Mouse (Mus musculus): ENCODE results near the gene Sorbs1. TPM values are rescaled to one million over a fixed set of nuclear protein-coding genes. Genes with fewer than 3 reads are reported as not detected.

Gene Sorbs1
- polyA plus RNA-seq, 1 experiment, result 38.8 TPM

GRCm38 (mm10) chr19:40509274-40509673, 4.3 kb downstream of the Sorbs1 start:
- Histone ChIP-seq H3K27me3 (ENCODE audit: control insufficient read depth, insufficient read depth, insufficient read length) (no peaks in the 10 kb centered on the region), H3K4me3 (no peak overlapping the region), H3K4me2 (ENCODE audit: low read depth) (no peak overlapping the region), H3K36me3 (ENCODE audit: control insufficient read depth, insufficient read depth) (no peaks in the 10 kb centered on the region), H3K79me2 (ENCODE audit: control insufficient read depth, insufficient read depth) (peaks cover 28% of the 10 kb centered on the region), H3ac (ENCODE audit: control insufficient read depth, insufficient read length) (no peak overlapping the region)
- no peak for TF ChIP-seq POLR2A (IDR thresholded peaks at IDR 0.05; ENCODE audit: insufficient read length, low read depth)
- no peak for TF ChIP-seq POLR2AphosphoS2 (IDR thresholded peaks at IDR 0.05; ENCODE audit: insufficient read length, low read depth)
- no peak for TF ChIP-seq USF1 (IDR thresholded peaks at IDR 0.05; ENCODE audit: low read depth)
- no peak for TF ChIP-seq MYOG (IDR thresholded peaks at IDR 0.05; ENCODE audit: control insufficient read depth in 1 of 3, insufficient read depth in 1 of 3, insufficient read length in 2 of 3, low read depth in 2 of 3)
- TF ChIP-seq MYOD1 (IDR thresholded peaks at IDR 0.05; ENCODE audit: control insufficient read depth in 1 of 3, insufficient read length in 2 of 3, low read depth in 2 of 3), result no peak
- no peak for TF ChIP-seq SRF (IDR thresholded peaks at IDR 0.05; ENCODE audit: control insufficient read depth, insufficient read length, low read depth)
- TF ChIP-seq REST (IDR thresholded peaks at IDR 0.05; ENCODE audit: insufficient read depth, insufficient read length), result no peak
- no peak for TF ChIP-seq TCF12 (IDR thresholded peaks at IDR 0.05; ENCODE audit: insufficient read depth, poor library complexity, severe bottlenecking)

DNA sequence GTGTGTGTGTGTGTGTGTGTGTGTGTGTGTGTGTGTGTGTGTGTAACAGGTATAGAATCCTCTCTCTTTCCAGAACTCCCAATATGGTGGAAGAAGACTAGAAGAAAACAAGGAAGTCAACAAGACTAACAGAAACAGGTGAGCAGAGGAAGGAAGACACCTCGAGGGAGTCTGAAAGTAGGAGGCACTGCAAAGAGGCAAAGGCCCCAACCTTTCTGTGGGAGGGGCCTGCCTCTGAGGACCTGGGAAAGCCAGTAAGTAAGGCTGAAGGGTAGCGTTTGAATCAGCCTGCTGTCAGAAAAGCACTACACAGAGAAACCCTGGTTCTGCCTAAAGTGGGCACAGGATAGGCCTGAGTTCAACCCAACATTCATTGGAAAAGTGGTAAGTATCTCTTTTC, 4.7 kb downstream of the Sorbs1 start:
- no peaks in the 10 kb centered on the region for H3K27me3 ChIP-seq (ENCODE audit: control insufficient read depth, insufficient read depth, insufficient read length)
- no peak overlapping the region for H3K4me2 ChIP-seq (ENCODE audit: low read depth)
- TF ChIP-seq MYOD1 (IDR thresholded peaks at IDR 0.05; ENCODE audit: control insufficient read depth in 1 of 3, insufficient read length in 2 of 3, low read depth in 2 of 3) (no peak), MYOG (IDR thresholded peaks at IDR 0.05; ENCODE audit: control insufficient read depth in 1 of 3, insufficient read depth in 1 of 3, insufficient read length in 2 of 3, low read depth in 2 of 3) (no peak), REST (IDR thresholded peaks at IDR 0.05; ENCODE audit: insufficient read depth, insufficient read length) (no peak), CEBPB (IDR thresholded peaks at IDR 0.05; ENCODE audit: insufficient read depth, poor library complexity, severe bottlenecking) (no peak), USF1 (IDR thresholded peaks at IDR 0.05; ENCODE audit: low read depth) (no peak), TCF12 (IDR thresholded peaks at IDR 0.05; ENCODE audit: insufficient read depth, poor library complexity, severe bottlenecking) (no peak), TCF3 (IDR thresholded peaks at IDR 0.05; ENCODE audit: insufficient read length, low read depth) (no peak), POLR2AphosphoS2 (IDR thresholded peaks at IDR 0.05; ENCODE audit: insufficient read length, low read depth) (no peak)
- H3K4me3 ChIP-seq, result no peak overlapping the region
- H3ac ChIP-seq (ENCODE audit: control insufficient read depth, insufficient read length), result no peak overlapping the region
- H3K36me3 ChIP-seq (ENCODE audit: control insufficient read depth, insufficient read depth), result no peaks in the 10 kb centered on the region
- H3K79me2 ChIP-seq (ENCODE audit: control insufficient read depth, insufficient read depth), result peaks cover 29% of the 10 kb centered on the region

DNA sequence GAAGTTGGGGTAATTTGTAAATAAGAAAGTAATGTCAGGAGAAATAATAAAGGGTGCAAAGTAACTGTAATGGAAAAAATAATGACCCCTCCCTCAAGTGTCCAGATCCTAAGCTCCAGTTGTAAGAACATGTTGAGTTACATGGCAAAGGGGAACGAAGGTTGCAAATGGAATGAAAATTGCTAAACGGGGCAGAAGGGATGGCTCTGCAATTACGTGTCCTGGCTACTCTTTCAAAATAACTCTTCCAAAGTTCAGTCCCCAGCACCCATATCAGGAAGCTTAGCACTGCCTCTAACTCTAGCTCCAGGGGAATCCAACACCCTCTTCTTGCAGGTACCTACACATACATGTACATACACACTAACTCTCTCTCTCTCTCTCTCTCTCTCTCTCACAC, 6.6 kb downstream of the Sorbs1 start:
- Histone ChIP-seq H3ac (ENCODE audit: control insufficient read depth, insufficient read length) (no peak overlapping the region), H3K27me3 (ENCODE audit: control insufficient read depth, insufficient read depth, insufficient read length) (no peaks in the 10 kb centered on the region), H3K79me2 (ENCODE audit: control insufficient read depth, insufficient read depth) (peaks cover 47% of the 10 kb centered on the region), H3K36me3 (ENCODE audit: control insufficient read depth, insufficient read depth) (no peaks in the 10 kb centered on the region), H3K4me3 (no peak overlapping the region), H3K4me2 (ENCODE audit: low read depth) (no peak overlapping the region)
- TF ChIP-seq MYOD1 (IDR thresholded peaks at IDR 0.05; ENCODE audit: control insufficient read depth in 1 of 3, insufficient read length in 2 of 3, low read depth in 2 of 3) (no peak), TCF12 (IDR thresholded peaks at IDR 0.05; ENCODE audit: insufficient read depth, poor library complexity, severe bottlenecking) (no peak)

DNA sequence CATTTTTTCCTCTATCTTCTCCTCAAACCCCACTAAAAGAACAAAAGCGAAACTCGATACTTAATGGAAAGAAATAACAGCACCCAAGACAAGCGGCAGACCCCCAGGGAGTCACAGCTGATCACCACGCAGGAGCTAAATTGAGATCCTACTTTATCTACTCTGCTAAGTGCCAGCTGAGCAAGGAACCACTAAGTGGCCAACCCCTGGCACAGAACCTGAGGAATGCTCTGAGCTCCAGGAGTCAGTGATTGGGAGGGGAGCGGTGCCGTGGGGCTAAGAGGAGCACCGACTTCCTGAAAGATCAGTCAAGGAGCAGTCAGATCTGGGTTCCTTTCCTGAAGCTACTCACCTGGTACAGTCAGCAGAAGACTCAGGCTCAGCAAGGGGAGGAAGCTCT, 9.2 kb downstream of the Sorbs1 start:
- H3K4me2 ChIP-seq (ENCODE audit: low read depth), result peak overlapping the region; percentile 35
- TF ChIP-seq CEBPB (IDR thresholded peaks at IDR 0.05; ENCODE audit: insufficient read depth, poor library complexity, severe bottlenecking) (no peak), POLR2A (IDR thresholded peaks at IDR 0.05; ENCODE audit: insufficient read length, low read depth) (no peak), MYOG (IDR thresholded peaks at IDR 0.05; ENCODE audit: control insufficient read depth in 1 of 3, insufficient read depth in 1 of 3, insufficient read length in 2 of 3, low read depth in 2 of 3) (peak in 2 of 3 experiments; percentile 30 to 65), MYOD1 (IDR thresholded peaks at IDR 0.05; ENCODE audit: control insufficient read depth in 1 of 3, insufficient read length in 2 of 3, low read depth in 2 of 3) (peak in 2 of 3 experiments; percentile 9 to 50)
- peaks cover 37% of the 10 kb centered on the region for H3K79me2 ChIP-seq (ENCODE audit: control insufficient read depth, insufficient read depth)
- H3K27me3 ChIP-seq (ENCODE audit: control insufficient read depth, insufficient read depth, insufficient read length), result no peaks in the 10 kb centered on the region
- H3ac ChIP-seq (ENCODE audit: control insufficient read depth, insufficient read length), result no peak overlapping the region
- H3K4me3 ChIP-seq, result no peak overlapping the region
- H3K36me3 ChIP-seq (ENCODE audit: control insufficient read depth, insufficient read depth), result peaks cover 4% of the 10 kb centered on the region

GRCm38 (mm10) chr19:40499940-40500737, 13.4 kb downstream of the Sorbs1 start:
- no peak overlapping the region for H3K4me3 ChIP-seq
- peaks cover 25% of the 10 kb centered on the region for H3K79me2 ChIP-seq (ENCODE audit: control insufficient read depth, insufficient read depth)
- no peak for TF ChIP-seq REST (IDR thresholded peaks at IDR 0.05; ENCODE audit: insufficient read depth, insufficient read length)
- TF ChIP-seq USF1 (IDR thresholded peaks at IDR 0.05; ENCODE audit: low read depth), result no peak
- peak; percentile 61 for TF ChIP-seq SRF (IDR thresholded peaks at IDR 0.05; ENCODE audit: control insufficient read depth, insufficient read length, low read depth)
- TF ChIP-seq POLR2AphosphoS2 (IDR thresholded peaks at IDR 0.05; ENCODE audit: insufficient read length, low read depth), result no peak
- no peak overlapping the region for H3ac ChIP-seq (ENCODE audit: control insufficient read depth, insufficient read length)
- H3K36me3 ChIP-seq (ENCODE audit: control insufficient read depth, insufficient read depth), result peaks cover 4% of the 10 kb centered on the region
- peak overlapping the region; percentile 34 for H3K4me2 ChIP-seq (ENCODE audit: low read depth)
- no peaks in the 10 kb centered on the region for H3K27me3 ChIP-seq (ENCODE audit: control insufficient read depth, insufficient read depth, insufficient read length)

All from myocyte (in vitro differentiated cells).